Mouse (Mus musculus): Measurements from ENCODE around the gene Usp22.

DNA sequence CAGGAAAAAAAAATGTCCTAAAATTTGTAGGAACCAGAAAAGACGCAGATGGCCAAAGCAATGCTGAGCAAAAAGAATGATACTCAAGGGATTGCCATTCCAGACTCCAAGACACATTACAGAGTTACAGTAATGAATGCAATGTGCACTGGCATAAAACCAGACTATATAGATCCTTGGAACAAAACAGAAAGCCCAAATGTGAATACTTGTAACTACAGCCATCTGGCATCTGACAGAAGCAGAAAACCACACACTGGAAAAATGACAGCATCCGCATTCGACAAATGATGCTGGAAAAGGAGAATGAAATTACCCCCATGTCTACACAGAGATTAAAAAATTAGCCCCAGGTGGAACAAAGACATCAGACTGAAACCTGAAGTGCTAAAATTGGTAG lies 5.5 kb upstream of the Usp22 start:
- TF ChIP-seq CTCF (IDR thresholded peaks at IDR 0.05; ENCODE audit: extremely low read depth, insufficient read length, insufficient replicate concordance, low read depth, low read length) (no peak), POLR2A (IDR thresholded peaks at IDR 0.05; ENCODE audit: low read depth, low read length) (no peak)

Measured in small intestine, adult 2 months (tissue).